Mouse (Mus musculus) limb, embryonic 13.5 days (tissue): Measurements from ENCODE around the gene AC134908.4. TPM values are rescaled to one million over a fixed set of nuclear protein-coding genes. Genes with fewer than 3 reads are reported as not detected.

Experiments
- ATAC-seq: fragments of 200-750 bp; cut with Nextera tagmentation; 2 replicates; pipeline ENCODE4 v1.8.0; 2017; ENCODE audit warnings: low read depth, moderate number of reproducible peaks, moderate TSS enrichment; ENCODE audit not compliant: low FRiP score
- H3K27ac ChIP-seq: fragments of 300-500 bp; sonication (generic); 2 replicates; pipeline ENCODE4 v1.5.1; 2015; ENCODE audit warnings: inconsistent platforms, mild to moderate bottlenecking, moderate library complexity
- H3K27me3 ChIP-seq: fragments of 300-500 bp; sonication (generic); 2 replicates; pipeline ENCODE4 v1.6.1; 2015; ENCODE audit warnings: mild to moderate bottlenecking, inconsistent platforms
- H3K36me3 ChIP-seq: fragments of 300-500 bp; sonication (generic); 2 replicates; pipeline ENCODE4 v1.6.1; 2015; ENCODE audit warnings: inconsistent platforms, mild to moderate bottlenecking, moderate library complexity
- H3K4me1 ChIP-seq: fragments of 300-500 bp; sonication (generic); 2 replicates; pipeline ENCODE4 v1.6.1; 2015; ENCODE audit warnings: inconsistent platforms
- H3K4me2 ChIP-seq: fragments of 300-500 bp; sonication (generic); replicated peaks from 2 replicates; pipeline ENCODE4 v1.6.1; 2015; ENCODE audit warnings: inconsistent platforms, mild to moderate bottlenecking, moderate library complexity
- H3K4me3 ChIP-seq: fragments of 300-500 bp; sonication (generic); 2 replicates; pipeline ENCODE4 v1.5.1; 2015; ENCODE audit warnings: moderate library complexity, mild to moderate bottlenecking, inconsistent platforms
- H3K9ac ChIP-seq: fragments of 300-500 bp; sonication (generic); 2 replicates; pipeline ENCODE4 v1.6.1; 2015; ENCODE audit warnings: mild to moderate bottlenecking, inconsistent platforms
- H3K9me3 ChIP-seq: fragments of 300-500 bp; sonication (generic); 2 replicates; pipeline ENCODE4 v1.6.1; 2016; ENCODE audit warnings: inconsistent platforms
- WGBS: fragments of 180-500 bp; shearing (Covaris S2); methylation state at CpG from one replicate; pipeline ENCODE4 v1.1.7; 2015; 5-methylcytosine and 5-hydroxymethylcytosine counted together
- polyA plus RNA-seq: library from polyadenylated mRNA; unstranded; fragments of >200 nt; fragmentation: Nextera tagmentation; extraction: Ambion mirVana; gene quantifications from 2 replicates; pipeline ENCODE4 v1.2.1, GENCODE M21; 2015

Gene AC134908.4
- polyA plus RNA-seq, 1 experiment from 2014 or later: not detected

- H3K9me3 ChIP-seq: no peaks in the 10 kb centered on the region
- 0 out of 2 replicates have a peak, but pooled peaks have one; percentile 3 for ATAC-seq
- H3K4me1 ChIP-seq: peaks cover 45% of the 10 kb centered on the region
- H3K9ac ChIP-seq: peak overlapping the region; percentile 81
- peaks cover 1% of the 10 kb centered on the region; the same call in 1 of the 2 replicates for H3K27me3 ChIP-seq
- peak overlapping the region; percentile 17; the same call in 1 of the 2 replicates for H3K27ac ChIP-seq
- peak overlapping the region; percentile 77 for H3K4me3 ChIP-seq
- no peaks in the 10 kb centered on the region for H3K36me3 ChIP-seq
- WGBS: under 1% methylated on average over 37 of the region's 37 CpGs
- H3K4me2 ChIP-seq: peak overlapping the region; percentile 91
Observed at GRCm38 (mm10) chr17:25796211-25796771, 832 bp upstream of the AC134908.4 start.

GRCm38 (mm10) chr17:25794998-25795397 lies 461 bp downstream of the AC134908.4 start:
- Histone ChIP-seq H3K27me3 (no peaks in the 10 kb centered on the region), H3K9me3 (no peaks in the 10 kb centered on the region), H3K9ac (peak overlapping the region; percentile 81; the same call in 1 of the 2 replicates), H3K4me3 (0 out of 2 replicates have a peak overlapping the region, but pooled peaks have one; percentile 77), H3K36me3 (no peaks in the 10 kb centered on the region; the same call in 1 of the 2 replicates), H3K4me2 (peak overlapping the region; percentile 91), H3K27ac (no peak overlapping the region), H3K4me1 (peaks cover 54% of the 10 kb centered on the region)
- ATAC-seq: no peak
- WGBS: 82% methylated on average over 17 of the region's 17 CpGs

- Histone ChIP-seq H3K4me3 (no peak overlapping the region), H3K9ac (no peak overlapping the region), H3K4me1 (peaks cover 54% of the 10 kb centered on the region), H3K27me3 (no peaks in the 10 kb centered on the region), H3K9me3 (no peaks in the 10 kb centered on the region), H3K36me3 (peaks cover 8% of the 10 kb centered on the region), H3K27ac (no peak overlapping the region), H3K4me2 (no peak overlapping the region)
- 82% methylated on average over 13 of the region's 13 CpGs for WGBS
- ATAC-seq: no peak
Observed at GRCm38 (mm10) chr17:25794197-25794596, 1.3 kb downstream of the AC134908.4 start.

- Histone ChIP-seq H3K9me3 (no peaks in the 10 kb centered on the region), H3K27me3 (no peaks in the 10 kb centered on the region), H3K4me1 (peaks cover 53% of the 10 kb centered on the region), H3K4me2 (peak within 1 kb of the TSS; percentile 92), H3K36me3 (peaks cover 20% of the 10 kb centered on the region), H3K9ac (peak within 1 kb of the TSS; percentile 81), H3K4me3 (peak within 1 kb of the TSS; percentile 87), H3K27ac (peak within 1 kb of the TSS; percentile 91)
- peak; percentile 51 for ATAC-seq
- 0% methylated on average over 14 of the region's 14 CpGs for WGBS
Observed at GRCm38 (mm10) chr17:25792615-25793014, 2.8 kb downstream of the AC134908.4 start, which contains the start of gene Fam173a. Fam173a (minus strand) TSS chr17:25792901.

- H3K4me2 ChIP-seq: peak overlapping the region; percentile 92
- H3K9me3 ChIP-seq: no peaks in the 10 kb centered on the region
- H3K36me3 ChIP-seq: peaks cover 23% of the 10 kb centered on the region
- under 1% methylated on average over 45 of the region's 45 CpGs for WGBS
- peak overlapping the region; percentile 91 for H3K27ac ChIP-seq
- H3K27me3 ChIP-seq: no peaks in the 10 kb centered on the region
- peak overlapping the region; percentile 87 for H3K4me3 ChIP-seq
- H3K4me1 ChIP-seq: peaks cover 48% of the 10 kb centered on the region
- ATAC-seq: peak; percentile 57
- H3K9ac ChIP-seq: peak overlapping the region; percentile 81
Observed at GRCm38 (mm10) chr17:25791843-25792527, 3.5 kb downstream of the AC134908.4 start.

- peak overlapping the region; percentile 81 for H3K9ac ChIP-seq
- no peaks in the 10 kb centered on the region for H3K27me3 ChIP-seq
- no peaks in the 10 kb centered on the region for H3K9me3 ChIP-seq
- H3K4me2 ChIP-seq: peak overlapping the region; percentile 92
- peak overlapping the region; percentile 87 for H3K4me3 ChIP-seq
- peaks cover 23% of the 10 kb centered on the region for H3K36me3 ChIP-seq
- ATAC-seq: 0 out of 2 replicates have a peak, but pooled peaks have one; percentile 2
- H3K27ac ChIP-seq: peak overlapping the region; percentile 91; the same call in 1 of the 2 replicates
- peaks cover 47% of the 10 kb centered on the region for H3K4me1 ChIP-seq
- 27% methylated on average over 19 of the region's 19 CpGs for WGBS
Observed at GRCm38 (mm10) chr17:25791320-25791842, 4.1 kb downstream of the AC134908.4 start.

- Histone ChIP-seq H3K36me3 (peaks cover 46% of the 10 kb centered on the region), H3K4me3 (no peak overlapping the region)
- 90% methylated on average over 9 of the region's 9 CpGs for WGBS
Observed at GRCm38 (mm10) chr17:25786781-25787504, 8.5 kb downstream of the AC134908.4 start.

GRCm38 (mm10) chr17:25786280-25786679 lies 9.2 kb downstream of the AC134908.4 start, which contains the start of gene Ccdc78:
Ccdc78 (plus strand) TSS chr17:25786580.
- peaks cover 52% of the 10 kb centered on the region for H3K36me3 ChIP-seq
- peak within 1 kb of the TSS; percentile 73 for H3K4me3 ChIP-seq

More at GRCm38 (mm10) chr17:25786781-25787504, 8.5 kb downstream of the AC134908.4 start:
- Histone ChIP-seq H3K27me3 (no peaks in the 10 kb centered on the region), H3K4me1 (peaks cover 33% of the 10 kb centered on the region), H3K9ac (no peak overlapping the region), H3K27ac (no peak overlapping the region), H3K4me2 (no peak overlapping the region), H3K9me3 (no peaks in the 10 kb centered on the region)
- no peak for ATAC-seq

GRCm38 (mm10) chr17:25785281-25785745 lies 10.1 kb downstream of the AC134908.4 start, which contains the start of gene Haghl:
Haghl (minus strand) TSS chr17:25785673.
- H3K9ac ChIP-seq: peak within 1 kb of the TSS; percentile 90
- H3K4me2 ChIP-seq: peak within 1 kb of the TSS; percentile 86
- H3K27ac ChIP-seq: peak within 1 kb of the TSS; percentile 92
- ATAC-seq: peak; percentile 86
- H3K4me1 ChIP-seq: peaks cover 18% of the 10 kb centered on the region
- under 1% methylated on average over 23 of the region's 23 CpGs for WGBS
- H3K27me3 ChIP-seq: no peaks in the 10 kb centered on the region
- no peaks in the 10 kb centered on the region for H3K9me3 ChIP-seq
- H3K36me3 ChIP-seq: peaks cover 62% of the 10 kb centered on the region
- peak within 1 kb of the TSS; percentile 73 for H3K4me3 ChIP-seq

More at GRCm38 (mm10) chr17:25786280-25786679, 9.2 kb downstream of the AC134908.4 start, which contains the start of gene Ccdc78:
- H3K9me3 ChIP-seq: no peaks in the 10 kb centered on the region
- peaks cover 27% of the 10 kb centered on the region for H3K4me1 ChIP-seq
- H3K9ac ChIP-seq: peak within 1 kb of the TSS; percentile 90
- H3K27ac ChIP-seq: peak within 1 kb of the TSS; percentile 92
- ATAC-seq: no peak
- no peaks in the 10 kb centered on the region for H3K27me3 ChIP-seq
- H3K4me2 ChIP-seq: peak within 1 kb of the TSS; percentile 86
- 76% methylated on average over 3 of the region's 3 CpGs for WGBS

GRCm38 (mm10) chr17:25783861-25784574 lies 11.4 kb downstream of the AC134908.4 start:
- Histone ChIP-seq H3K4me1 (peaks cover 18% of the 10 kb centered on the region), H3K9ac (peak overlapping the region; percentile 90), H3K36me3 (peaks cover 64% of the 10 kb centered on the region), H3K4me3 (peak overlapping the region; percentile 73), H3K4me2 (peak overlapping the region; percentile 86), H3K27ac (no peak overlapping the region), H3K9me3 (no peaks in the 10 kb centered on the region), H3K27me3 (no peaks in the 10 kb centered on the region)
- no peak for ATAC-seq
- WGBS: 79% methylated on average over 15 of the region's 15 CpGs

GRCm38 (mm10) chr17:25783086-25783485 lies 12.4 kb downstream of the AC134908.4 start:
- WGBS: 77% methylated on average over 7 of the region's 7 CpGs

More at GRCm38 (mm10) chr17:25783086-25783485, 12.4 kb downstream of the AC134908.4 start:
- Histone ChIP-seq H3K9ac (peak overlapping the region; percentile 48), H3K4me2 (no peak overlapping the region), H3K27me3 (no peaks in the 10 kb centered on the region), H3K36me3 (peaks cover 64% of the 10 kb centered on the region), H3K4me3 (no peak overlapping the region), H3K9me3 (no peaks in the 10 kb centered on the region), H3K4me1 (peaks cover 18% of the 10 kb centered on the region), H3K27ac (no peak overlapping the region)
- no peak for ATAC-seq
